Mouse (Mus musculus) cerebellum, adult (tissue): ENCODE measurements around the gene Bmpr1a.
A peak's percentile ranks its signal among the peaks of the same experiment; 100 is the strongest.

ENCODE experiments used
- ATAC-seq: cut with Nextera tagmentation; 2 replicates; pipeline ENCODE4 v1.9.2; 2017; ENCODE audit warnings: mild to moderate bottlenecking, moderate library complexity, mixed read lengths; ENCODE audit not compliant: insufficient number of reproducible peaks, low FRiP score, low TSS enrichment

The Bmpr1a gene

GRCm38 (mm10) chr14:34503325-34503647 is at the start of gene Bmpr1a:
Bmpr1a (minus strand) TSS chr14:34503341.
- ATAC-seq, result no peak; the same call in 1 of the 2 replicates

DNA sequence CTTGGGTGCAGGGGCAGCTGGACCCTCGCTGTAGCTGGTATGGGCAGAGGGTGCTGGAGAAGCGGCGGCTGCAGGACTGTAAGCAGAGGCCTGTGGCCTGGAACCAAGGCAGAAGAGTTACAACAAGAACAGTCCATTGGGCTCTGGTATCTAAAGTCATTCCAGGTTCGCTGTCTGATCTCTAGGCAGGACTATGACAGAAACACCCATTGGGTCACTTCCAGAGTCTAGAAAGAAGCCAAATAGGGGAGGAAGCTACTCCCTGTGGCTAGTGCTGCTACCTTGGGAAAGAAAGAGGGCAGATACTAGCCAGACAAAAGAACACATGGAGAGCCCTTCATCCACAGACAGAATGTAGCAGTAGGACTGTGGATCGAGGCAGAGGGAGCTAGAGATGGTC is 49.1 kb upstream of the Bmpr1a start:
- ATAC-seq, result no peak

GRCm38 (mm10) chr14:34549004-34549671 is 46.0 kb upstream of the Bmpr1a start:
- peak; percentile 86 for ATAC-seq

DNA sequence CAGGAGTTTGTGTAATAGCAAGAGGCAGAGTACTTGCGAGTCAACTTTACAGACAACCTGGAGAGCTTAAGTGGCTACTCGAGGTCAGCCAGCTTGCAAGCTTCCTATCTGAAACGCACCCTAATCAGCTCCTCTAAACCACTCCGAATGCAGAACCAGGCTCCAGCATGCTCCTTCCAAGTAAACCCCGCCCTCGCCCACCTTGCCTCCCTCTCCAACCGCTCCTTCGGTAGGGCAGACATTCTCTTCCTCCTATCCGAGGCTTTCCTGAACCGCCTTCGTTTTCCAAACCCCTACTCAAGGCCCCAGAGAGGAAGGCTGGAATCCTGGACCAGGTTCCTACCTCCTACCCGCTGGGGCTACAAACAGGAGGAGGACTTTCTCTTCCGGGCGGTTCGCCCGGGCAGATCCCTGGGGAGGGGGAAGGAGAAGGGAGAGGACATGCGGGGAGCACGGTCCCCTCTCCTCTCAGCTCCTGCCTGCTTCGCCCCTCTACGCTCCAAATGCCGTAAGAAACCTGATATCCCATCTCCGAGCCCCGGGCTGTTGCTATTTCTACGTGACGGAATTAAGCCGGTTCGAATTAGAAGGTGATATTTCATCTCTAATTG is 45.4 kb upstream of the Bmpr1a start:
- peak; percentile 59 for ATAC-seq

- no peak for ATAC-seq
Observed at GRCm38 (mm10) chr14:34544545-34544944, 41.4 kb upstream of the Bmpr1a start.

- ATAC-seq, result no peak
Observed at GRCm38 (mm10) chr14:34544001-34544400, 40.9 kb upstream of the Bmpr1a start.

GRCm38 (mm10) chr14:34543596-34543995 is 40.5 kb upstream of the Bmpr1a start:
- ATAC-seq, result no peak

DNA sequence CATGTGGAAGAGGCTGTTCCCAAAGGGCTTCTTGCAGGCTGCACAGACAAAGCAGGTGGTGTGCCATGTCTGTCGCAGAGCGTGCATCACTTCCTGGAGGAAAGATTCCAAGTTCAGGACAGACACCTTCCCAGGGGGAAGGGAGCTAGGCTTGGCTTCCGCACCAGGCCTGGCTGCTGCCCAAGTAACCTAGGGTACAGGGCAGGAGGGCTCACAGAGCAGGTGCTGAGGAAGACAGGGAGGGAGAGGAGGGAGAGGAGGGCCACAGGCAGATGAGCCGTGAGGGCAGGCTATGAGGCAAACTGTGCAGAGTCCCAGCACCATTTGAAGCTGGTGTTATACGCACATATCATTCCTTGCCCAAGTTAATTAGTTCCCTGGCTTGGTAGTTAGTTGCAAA is 38.8 kb upstream of the Bmpr1a start:
- ATAC-seq, result 0 out of 2 replicates have a peak, but pooled peaks have one; percentile 15

DNA sequence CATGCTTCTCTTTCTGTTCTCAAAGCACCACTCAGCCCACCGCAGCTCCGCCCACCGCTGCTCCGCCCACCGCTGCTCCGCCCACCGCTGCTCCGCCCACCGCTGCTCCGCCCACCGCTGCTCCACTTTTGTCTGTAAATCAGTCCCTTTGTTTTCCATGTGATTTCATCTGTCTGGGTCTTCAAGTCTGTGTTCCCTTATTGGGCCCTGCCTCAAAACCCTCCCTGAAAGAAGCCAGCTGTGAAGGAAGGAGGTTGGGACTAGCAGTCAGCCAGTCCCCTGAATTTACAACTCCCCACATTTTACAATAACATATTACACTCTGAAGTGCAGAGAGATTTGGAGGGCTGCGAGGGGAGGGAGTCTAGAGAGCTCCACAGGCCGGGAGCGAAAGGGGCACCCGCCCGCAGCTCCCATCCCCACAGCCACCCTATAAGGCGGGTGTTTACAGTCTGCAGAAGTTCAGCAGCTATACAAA is 37.6 kb upstream of the Bmpr1a start:
- no peak for ATAC-seq

DNA sequence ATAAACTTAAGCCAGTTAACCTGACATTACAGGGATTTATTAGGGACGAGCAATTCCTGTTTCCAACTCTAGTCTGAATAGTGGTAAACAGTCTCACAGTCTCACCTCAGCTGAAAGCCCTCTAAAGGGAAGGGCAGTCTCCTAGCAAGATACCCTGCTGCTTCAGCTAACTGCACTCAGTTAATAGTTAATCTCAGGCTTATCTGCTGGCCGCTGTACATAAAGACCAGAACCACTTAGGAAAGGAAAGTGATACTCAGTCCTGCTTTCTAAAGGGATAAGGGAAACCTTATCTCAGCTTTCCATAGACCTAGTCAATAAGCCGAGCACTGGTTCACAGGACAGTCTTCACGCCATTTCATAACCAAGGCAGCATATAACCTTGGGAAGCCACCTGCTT is 32.7 kb upstream of the Bmpr1a start:
- no peak for ATAC-seq

GRCm38 (mm10) chr14:34533537-34533936 is 30.4 kb upstream of the Bmpr1a start:
- no peak for ATAC-seq

DNA sequence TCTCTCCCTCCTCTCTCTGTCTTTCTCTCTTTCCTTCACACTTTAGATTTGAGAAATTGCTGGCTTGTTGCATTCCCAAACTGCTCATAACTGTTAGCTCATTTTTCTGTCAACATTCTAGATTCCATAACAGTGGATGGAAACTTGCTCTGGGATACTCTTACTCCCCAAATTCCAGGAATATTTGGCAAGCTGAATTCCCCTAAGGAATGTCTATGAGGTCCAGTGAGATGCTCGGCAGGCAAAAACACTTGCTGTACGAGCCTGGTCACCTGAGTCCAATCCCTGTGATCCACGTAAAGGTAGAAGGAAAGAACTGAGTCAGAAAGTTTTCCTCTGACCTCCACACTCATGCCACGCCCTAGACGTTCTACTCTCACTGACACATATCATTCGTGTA is 29.4 kb upstream of the Bmpr1a start:
- ATAC-seq, result no peak

DNA sequence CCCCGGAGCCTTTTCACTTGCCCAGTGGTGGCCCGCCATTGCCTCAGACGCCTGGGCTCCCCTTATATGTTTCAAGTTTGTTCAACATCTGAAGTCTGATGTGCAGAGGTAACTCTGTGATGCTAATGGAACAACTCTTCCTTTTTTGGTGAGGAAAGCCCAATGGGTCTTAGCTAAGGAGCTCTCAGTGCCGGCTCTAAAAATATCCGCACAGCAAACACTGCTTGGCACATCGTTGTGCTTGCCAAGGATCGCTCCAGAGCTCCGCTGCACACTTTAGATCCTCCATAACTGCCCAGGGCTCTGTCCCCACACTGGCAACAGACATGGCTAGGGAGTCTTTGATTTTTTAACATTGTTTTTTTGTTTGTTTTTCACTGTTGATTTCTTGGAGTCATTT is 25.7 kb upstream of the Bmpr1a start:
- ATAC-seq, result no peak

- ATAC-seq, result no peak
Observed at GRCm38 (mm10) chr14:34522701-34523100, 19.6 kb upstream of the Bmpr1a start, which contains the start of gene 9230112D13Rik. 9230112D13Rik (minus strand) TSS chr14:34522801.

DNA sequence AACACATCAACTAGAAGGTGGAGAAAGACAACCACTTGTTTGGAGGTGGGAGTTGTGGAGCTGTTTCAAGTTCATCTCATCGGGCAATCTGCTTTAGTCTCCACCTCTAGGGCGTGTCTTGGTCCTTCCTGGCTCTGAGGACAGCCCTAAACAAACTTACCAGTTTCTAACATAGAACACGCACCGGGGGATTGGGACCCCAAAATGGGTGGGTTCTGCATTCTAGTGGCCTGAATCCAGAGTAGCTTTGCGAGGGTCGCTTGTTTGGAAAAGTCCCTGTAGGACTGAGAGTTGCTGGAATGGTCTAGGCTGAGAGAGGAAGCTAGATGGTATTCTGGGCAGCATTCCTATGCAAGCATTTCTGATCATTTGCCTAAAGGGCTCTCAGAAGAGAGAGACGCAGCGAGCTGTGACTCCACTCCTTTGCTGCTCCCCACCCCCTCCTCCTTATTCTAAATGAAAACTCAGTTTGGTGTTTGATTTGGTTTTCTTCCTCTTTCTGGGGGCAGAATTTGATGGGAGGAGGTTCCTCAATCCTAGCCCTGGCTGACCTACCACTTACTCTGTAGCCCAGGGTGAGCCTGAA is 14.9 kb upstream of the Bmpr1a start:
- no peak for ATAC-seq

- no peak for ATAC-seq
Observed at GRCm38 (mm10) chr14:34516960-34517577, 13.9 kb upstream of the Bmpr1a start.

- no peak for ATAC-seq
Observed at GRCm38 (mm10) chr14:34515860-34516259, 12.7 kb upstream of the Bmpr1a start.

GRCm38 (mm10) chr14:34514120-34514519 is 11.0 kb upstream of the Bmpr1a start:
- no peak for ATAC-seq

GRCm38 (mm10) chr14:34512602-34513001 is 9.5 kb upstream of the Bmpr1a start:
- ATAC-seq, result no peak

DNA sequence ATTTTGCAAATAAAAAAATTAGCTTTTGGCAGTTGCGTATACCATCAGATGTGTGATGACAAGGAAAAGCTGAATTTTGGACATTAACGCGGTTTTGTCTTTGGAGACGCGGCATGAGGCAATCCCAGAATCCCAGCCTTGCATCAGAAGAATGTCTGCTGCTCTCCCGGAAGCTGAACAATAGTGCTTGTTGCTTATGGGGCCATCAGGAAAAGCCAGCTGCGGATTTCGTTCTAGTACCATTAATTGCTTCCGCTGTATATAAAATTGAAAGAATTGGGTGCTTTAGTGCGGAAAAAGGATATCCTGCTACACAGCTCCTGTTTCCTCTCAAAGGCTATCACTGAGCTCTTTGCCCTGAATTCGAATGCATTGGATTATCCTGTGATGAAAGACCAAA is 8.8 kb upstream of the Bmpr1a start:
- ATAC-seq, result no peak

DNA sequence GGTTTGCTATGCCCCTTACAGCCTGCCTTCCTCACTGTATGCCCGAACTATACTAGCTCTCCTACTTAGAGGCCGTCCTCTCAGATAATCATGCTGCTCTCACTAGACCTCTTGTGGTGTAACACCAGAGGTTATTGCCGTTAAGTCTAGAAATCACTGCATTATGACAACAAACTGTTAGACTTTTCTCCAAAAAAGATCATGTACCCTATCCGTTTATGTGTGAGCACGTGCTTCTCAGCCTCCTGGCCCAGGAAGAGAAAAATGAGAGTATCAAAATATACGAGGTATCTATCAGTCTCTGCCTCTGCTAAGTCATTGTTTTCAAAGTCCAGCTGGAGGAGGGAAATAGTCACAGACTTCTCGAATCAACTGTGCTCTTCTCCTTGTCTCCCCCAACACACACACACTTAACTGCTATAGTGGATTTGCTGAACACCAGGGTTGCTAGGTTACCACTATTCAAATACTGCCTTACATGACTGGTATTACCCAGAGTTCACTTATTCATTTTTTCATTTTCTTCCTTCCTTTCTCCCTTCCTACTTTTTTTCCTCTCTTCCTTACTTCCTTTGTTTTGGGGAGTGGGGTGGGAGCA is 5.8 kb upstream of the Bmpr1a start:
- ATAC-seq, result no peak
